Mouse (Mus musculus): ENCODE data around the gene Rcc1l. TPM values are rescaled to one million over a fixed set of nuclear protein-coding genes. Genes with fewer than 3 reads are reported as not detected.
A peak's percentile ranks its signal among the peaks of the same experiment; 100 is the strongest.

Gene Rcc1l
- 23.3 and 23.8 TPM in 2 replicates for polyA plus RNA-seq (2014; fragmentation: Nextera tagmentation; extraction: Ambion mirVana)

DNA sequence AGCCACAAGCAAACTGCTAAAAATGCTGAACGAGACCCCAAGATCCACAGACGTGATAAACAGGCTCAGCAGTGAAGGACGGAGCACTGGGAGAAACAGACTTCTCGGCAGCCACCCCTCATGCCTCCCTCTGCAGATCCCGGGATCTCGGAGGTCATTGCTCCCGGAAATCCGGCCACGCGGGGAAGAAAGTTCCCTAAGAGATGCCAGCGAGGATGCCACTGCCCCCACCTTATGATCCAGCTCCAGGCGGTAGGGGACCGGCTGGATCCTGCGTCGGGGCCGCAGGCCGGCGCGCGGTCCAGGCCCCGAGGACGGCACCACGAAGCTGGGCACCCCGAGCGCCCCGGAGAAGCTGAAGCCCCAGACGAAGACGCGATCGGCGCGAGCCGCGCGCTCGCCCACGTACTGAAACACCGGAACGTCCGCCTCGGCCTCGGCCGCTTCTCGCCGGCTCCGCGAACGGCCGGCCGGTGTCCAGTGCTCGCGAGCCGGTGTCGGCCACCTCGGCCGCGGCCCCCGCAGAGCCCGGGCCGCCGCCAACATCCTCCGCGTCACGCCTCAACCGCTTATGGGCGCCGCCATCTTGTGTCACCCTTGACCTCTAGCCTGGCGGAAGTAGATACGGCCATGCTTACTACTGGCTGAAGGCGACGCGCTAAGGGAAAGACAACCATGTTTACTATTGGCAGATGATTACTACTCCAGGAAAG lies at the start of gene Rcc1l:
Gene Rcc1l, minus strand, starts transcription at position 606 of the 713 bp plus-strand sequence.
- Histone ChIP-seq H3K27ac (ENCODE audit: low read length) (peak within 1 kb of the TSS; percentile 83), H3K4me1 (ENCODE audit: control insufficient read depth, insufficient read depth, low read length) (peaks cover 8% of the 10 kb centered on the region; the same call in 1 of the 2 replicates), H3K9me3 (ENCODE audit: control insufficient read depth, low read depth, low read length) (no peaks in the 10 kb centered on the region), H3K27me3 (ENCODE audit: control insufficient read depth, insufficient read depth, low read length) (no peaks in the 10 kb centered on the region), H3K36me3 (ENCODE audit: control insufficient read depth, insufficient read depth, low read length) (no peaks in the 10 kb centered on the region; the same call in 1 of the 2 replicates), H3K4me2 (replicated peaks; ENCODE audit: low read depth, low read length) (peak within 1 kb of the TSS; percentile 83), H3K9ac (replicated peaks; ENCODE audit: low read depth, low read length) (peak within 1 kb of the TSS; percentile 74), H3K4me3 (ENCODE audit: low read depth, low read length) (peak within 1 kb of the TSS; percentile 94)
- ATAC-seq (ENCODE audit: insufficient number of reproducible peaks, insufficient read depth, low FRiP score, low read depth), result peak; percentile 79
- under 1% methylated on average over 72 of the region's 72 CpGs for WGBS

DNA sequence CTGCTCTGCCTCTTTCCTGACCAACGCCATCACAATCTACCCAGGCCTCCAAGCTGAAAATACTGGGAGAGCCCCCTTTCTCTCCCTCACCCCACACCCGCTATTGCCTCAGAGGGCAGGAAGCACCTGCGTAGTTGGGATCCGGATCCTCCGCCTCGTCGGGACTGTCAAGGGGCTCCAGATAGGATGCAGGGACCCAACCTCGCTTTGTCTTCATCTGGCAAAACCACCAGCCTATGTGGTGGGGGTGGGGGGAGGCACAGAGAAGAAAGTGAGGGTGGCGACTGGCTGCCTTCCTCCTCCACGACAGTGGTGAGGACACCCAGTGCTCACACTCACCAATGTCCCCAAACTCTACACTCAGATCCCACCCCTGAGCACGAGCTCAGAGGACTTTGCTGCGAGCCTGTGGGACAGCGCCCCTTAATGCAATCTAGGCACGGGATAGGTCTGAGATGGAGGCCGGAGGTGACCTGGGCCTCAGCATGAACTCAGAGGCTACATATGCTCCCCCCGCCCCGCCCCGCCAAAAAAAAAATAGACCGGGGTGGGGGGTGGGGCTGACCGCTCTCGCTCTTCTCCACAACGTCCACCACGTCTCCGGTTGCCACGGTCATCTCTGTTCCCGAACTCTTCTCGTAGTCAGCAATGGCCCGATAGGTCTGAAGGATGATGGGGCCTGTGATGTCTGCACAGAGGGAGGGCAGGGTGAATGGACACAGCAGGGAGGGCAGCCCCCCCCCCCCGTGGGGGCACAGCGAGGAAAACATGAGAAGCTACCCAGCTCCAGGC lies 48.7 kb upstream of the Rcc1l start:
- no peak for ATAC-seq (ENCODE audit: insufficient number of reproducible peaks, insufficient read depth, low FRiP score, low read depth)
- 80% methylated on average over 30 of the region's 30 CpGs for WGBS
- H3K9ac ChIP-seq (replicated peaks; ENCODE audit: low read depth, low read length), result no peak overlapping the region

DNA sequence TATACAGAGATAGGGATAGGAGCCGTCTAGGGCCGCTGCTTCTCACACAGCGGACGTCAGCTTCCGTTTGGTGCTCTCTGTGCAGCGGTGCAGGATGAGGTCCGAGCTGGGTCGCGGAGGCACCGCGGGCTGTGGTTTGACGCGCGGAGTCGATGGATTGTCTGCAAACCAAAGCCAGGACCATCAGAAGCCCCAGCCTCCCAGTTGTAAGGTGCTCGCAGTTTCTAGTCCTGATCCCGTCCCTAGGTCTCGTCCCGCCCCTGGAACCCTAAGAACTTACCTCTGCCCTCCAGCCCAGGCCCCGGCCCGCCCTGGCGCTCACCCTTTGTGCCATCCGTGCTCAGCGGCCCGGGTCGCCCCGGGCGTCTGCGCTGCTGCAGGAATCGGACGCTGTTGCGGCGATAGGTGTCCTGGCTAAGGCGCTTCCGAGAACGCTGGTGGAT lies 45.2 kb upstream of the Rcc1l start:
- peak overlapping the region; percentile 29 for H3K4me3 ChIP-seq (ENCODE audit: low read depth, low read length)
- H3K27ac ChIP-seq (ENCODE audit: low read length), result no peak overlapping the region
- 3% methylated on average over 36 of the region's 36 CpGs for WGBS
- H3K4me2 ChIP-seq (replicated peaks; ENCODE audit: low read depth, low read length), result peak overlapping the region; percentile 54
- no peaks in the 10 kb centered on the region for H3K36me3 ChIP-seq (ENCODE audit: control insufficient read depth, insufficient read depth, low read length)
- peaks cover 15% of the 10 kb centered on the region for H3K4me1 ChIP-seq (ENCODE audit: control insufficient read depth, insufficient read depth, low read length)
- no peak; the same call in 1 of the 2 replicates for ATAC-seq (ENCODE audit: insufficient number of reproducible peaks, insufficient read depth, low FRiP score, low read depth)
- no peak overlapping the region for H3K9ac ChIP-seq (replicated peaks; ENCODE audit: low read depth, low read length)
- no peaks in the 10 kb centered on the region for H3K27me3 ChIP-seq (ENCODE audit: control insufficient read depth, insufficient read depth, low read length)
- H3K9me3 ChIP-seq (ENCODE audit: control insufficient read depth, low read depth, low read length), result no peaks in the 10 kb centered on the region

More for the DNA sequence above, 48.7 kb upstream of the Rcc1l start:
- peaks cover 17% of the 10 kb centered on the region for H3K4me1 ChIP-seq (ENCODE audit: control insufficient read depth, insufficient read depth, low read length)
- no peak overlapping the region for H3K4me2 ChIP-seq (replicated peaks; ENCODE audit: low read depth, low read length)
- H3K27ac ChIP-seq (ENCODE audit: low read length), result no peak overlapping the region
- H3K9me3 ChIP-seq (ENCODE audit: control insufficient read depth, low read depth, low read length), result no peaks in the 10 kb centered on the region
- H3K36me3 ChIP-seq (ENCODE audit: control insufficient read depth, insufficient read depth, low read length), result no peaks in the 10 kb centered on the region
- no peaks in the 10 kb centered on the region for H3K27me3 ChIP-seq (ENCODE audit: control insufficient read depth, insufficient read depth, low read length)
- no peak overlapping the region for H3K4me3 ChIP-seq (ENCODE audit: low read depth, low read length)

DNA sequence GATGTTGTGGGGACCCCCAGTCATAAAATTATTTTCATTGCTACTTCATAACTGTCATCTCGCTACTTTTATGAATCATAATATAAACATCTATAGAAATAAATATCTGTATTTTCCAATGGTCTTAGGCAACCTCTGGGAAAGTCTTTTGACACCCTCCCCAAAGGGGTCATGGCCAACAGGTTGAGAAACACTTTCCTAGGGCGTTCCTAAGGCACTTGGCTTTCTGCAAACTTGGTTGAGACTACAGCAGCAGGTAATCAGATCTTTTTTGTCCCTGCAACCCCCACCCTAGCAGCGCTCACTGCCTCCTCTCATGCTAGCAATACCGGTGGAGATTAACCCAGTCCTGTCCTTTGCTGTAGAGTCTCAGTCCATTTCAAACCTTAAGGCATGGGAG lies 44.7 kb upstream of the Rcc1l start:
- Histone ChIP-seq H3K9ac (replicated peaks; ENCODE audit: low read depth, low read length) (no peak overlapping the region), H3K27ac (ENCODE audit: low read length) (no peak overlapping the region), H3K4me1 (ENCODE audit: control insufficient read depth, insufficient read depth, low read length) (peaks cover 11% of the 10 kb centered on the region), H3K27me3 (ENCODE audit: control insufficient read depth, insufficient read depth, low read length) (no peaks in the 10 kb centered on the region), H3K4me2 (replicated peaks; ENCODE audit: low read depth, low read length) (peak overlapping the region; percentile 54), H3K36me3 (ENCODE audit: control insufficient read depth, insufficient read depth, low read length) (no peaks in the 10 kb centered on the region), H3K9me3 (ENCODE audit: control insufficient read depth, low read depth, low read length) (no peaks in the 10 kb centered on the region), H3K4me3 (ENCODE audit: low read depth, low read length) (peak overlapping the region; percentile 29; the same call in 1 of the 2 replicates)
- ATAC-seq (ENCODE audit: insufficient number of reproducible peaks, insufficient read depth, low FRiP score, low read depth), result no peak
- 36% methylated on average over 4 of the region's 4 CpGs for WGBS

DNA sequence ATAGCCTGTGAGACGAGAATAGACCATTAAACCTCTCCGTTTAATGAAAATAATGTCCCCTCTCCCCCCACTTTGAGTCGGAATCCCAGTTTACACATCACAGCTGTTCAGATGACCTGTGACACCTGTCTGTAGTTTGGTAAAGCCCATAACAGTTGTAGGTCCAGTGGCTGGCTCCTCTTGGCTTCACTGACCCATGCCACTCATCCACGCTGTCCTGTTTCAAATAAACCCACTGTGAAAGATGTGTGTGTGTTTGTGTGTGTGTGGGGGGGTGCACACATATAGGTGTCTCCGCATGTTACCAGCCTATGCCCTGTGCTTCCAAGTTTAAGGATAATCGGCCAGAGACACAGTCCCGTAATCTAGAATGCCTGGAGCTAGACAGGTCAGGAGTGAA lies 41.3 kb upstream of the Rcc1l start:
- H3K4me2 ChIP-seq (replicated peaks; ENCODE audit: low read depth, low read length), result no peak overlapping the region
- H3K27ac ChIP-seq (ENCODE audit: low read length), result no peak overlapping the region
- ATAC-seq (ENCODE audit: insufficient number of reproducible peaks, insufficient read depth, low FRiP score, low read depth), result no peak
- no peak overlapping the region for H3K4me3 ChIP-seq (ENCODE audit: low read depth, low read length)
- H3K9me3 ChIP-seq (ENCODE audit: control insufficient read depth, low read depth, low read length), result no peaks in the 10 kb centered on the region
- no peaks in the 10 kb centered on the region for H3K27me3 ChIP-seq (ENCODE audit: control insufficient read depth, insufficient read depth, low read length)
- WGBS, result 72% methylated on average over 7 of the region's 7 CpGs
- peaks cover 11% of the 10 kb centered on the region; the same call in 1 of the 2 replicates for H3K4me1 ChIP-seq (ENCODE audit: control insufficient read depth, insufficient read depth, low read length)
- no peak overlapping the region for H3K9ac ChIP-seq (replicated peaks; ENCODE audit: low read depth, low read length)
- H3K36me3 ChIP-seq (ENCODE audit: control insufficient read depth, insufficient read depth, low read length), result peaks cover 4% of the 10 kb centered on the region; the same call in 1 of the 2 replicates

DNA sequence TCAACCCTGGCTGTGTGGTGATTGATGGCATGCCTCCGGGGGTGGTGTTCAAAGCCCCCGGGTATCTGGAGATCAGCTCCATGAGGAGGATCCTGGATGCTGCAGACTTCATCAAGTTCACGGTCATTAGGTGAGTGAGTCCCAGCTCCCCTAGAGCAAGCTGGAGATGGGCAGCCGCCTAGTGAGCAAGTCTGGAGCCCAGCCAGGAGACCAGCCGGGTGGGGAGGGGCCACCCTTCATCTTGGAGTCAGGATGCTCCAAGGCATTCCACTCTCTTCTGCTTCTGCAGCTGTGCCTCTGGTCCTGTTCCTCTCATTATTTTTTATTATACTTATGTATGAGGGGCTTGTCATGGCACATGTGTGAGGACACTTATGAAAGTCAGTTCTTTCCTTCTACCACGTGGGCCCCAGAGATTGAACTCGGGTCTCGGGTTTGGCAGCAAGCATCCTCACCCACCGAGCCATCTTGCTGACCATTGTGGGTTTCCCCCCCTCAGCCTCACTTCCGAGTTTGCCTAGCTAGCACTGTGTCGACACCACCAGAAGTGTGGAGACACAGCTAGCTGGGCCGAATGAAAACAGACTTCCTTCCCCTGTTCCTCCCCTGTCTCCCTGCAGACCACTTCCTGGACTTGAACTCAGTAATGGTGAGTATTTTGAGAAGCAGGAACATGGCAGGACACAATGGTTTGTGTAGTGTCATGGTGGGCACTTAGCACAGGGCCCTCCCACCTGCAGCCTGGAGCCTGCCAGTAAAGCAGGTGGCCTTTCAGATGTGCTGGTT lies 37.6 kb upstream of the Rcc1l start:
- 54% methylated on average over 12 of the region's 12 CpGs for WGBS
- H3K9ac ChIP-seq (replicated peaks; ENCODE audit: low read depth, low read length), result no peak overlapping the region
- ATAC-seq (ENCODE audit: insufficient number of reproducible peaks, insufficient read depth, low FRiP score, low read depth), result no peak

DNA sequence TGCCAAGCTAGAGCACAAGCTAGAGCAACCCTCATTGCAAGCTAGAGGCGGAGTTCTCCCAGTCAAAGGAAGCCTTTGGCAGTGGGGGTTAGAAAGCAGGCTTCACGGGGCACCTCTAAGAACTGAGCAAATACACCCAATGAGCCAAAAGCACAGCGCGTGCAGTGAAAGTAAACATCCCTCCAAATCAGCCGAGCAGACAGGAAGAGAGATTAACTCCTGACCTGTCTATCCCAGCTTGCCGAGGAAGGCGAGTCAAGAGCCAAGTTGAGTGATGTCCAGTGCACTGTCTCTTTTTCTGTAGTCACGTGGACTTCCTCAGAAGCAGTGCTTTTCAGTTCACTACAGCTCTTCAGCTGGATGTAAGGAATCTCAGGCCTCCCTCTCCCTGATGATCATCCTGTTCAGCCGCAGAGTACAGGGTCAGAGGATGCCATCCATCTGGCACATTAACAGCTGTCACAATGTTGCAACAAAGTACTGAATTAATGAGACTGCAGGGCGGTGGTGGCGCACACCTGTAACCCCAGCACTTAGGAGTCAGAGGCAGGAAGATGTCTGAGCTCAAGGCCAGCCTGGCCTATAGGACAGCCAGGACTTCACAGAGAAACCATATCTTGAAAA lies 33.5 kb upstream of the Rcc1l start:
- peaks cover 4% of the 10 kb centered on the region; the same call in 1 of the 2 replicates for H3K36me3 ChIP-seq (ENCODE audit: control insufficient read depth, insufficient read depth, low read length)
- WGBS, result 12% methylated on average over 11 of the region's 11 CpGs
- ATAC-seq (ENCODE audit: insufficient number of reproducible peaks, insufficient read depth, low FRiP score, low read depth), result peak; percentile 51; the same call in 1 of the 2 replicates
- H3K4me3 ChIP-seq (ENCODE audit: low read depth, low read length), result no peak overlapping the region
- no peak overlapping the region for H3K4me2 ChIP-seq (replicated peaks; ENCODE audit: low read depth, low read length)
- H3K9ac ChIP-seq (replicated peaks; ENCODE audit: low read depth, low read length), result no peak overlapping the region
- peaks cover 11% of the 10 kb centered on the region; the same call in 1 of the 2 replicates for H3K4me1 ChIP-seq (ENCODE audit: control insufficient read depth, insufficient read depth, low read length)
- H3K27ac ChIP-seq (ENCODE audit: low read length), result no peak overlapping the region
- no peaks in the 10 kb centered on the region for H3K9me3 ChIP-seq (ENCODE audit: control insufficient read depth, low read depth, low read length)
- no peaks in the 10 kb centered on the region for H3K27me3 ChIP-seq (ENCODE audit: control insufficient read depth, insufficient read depth, low read length)

More for the DNA sequence above, 37.6 kb upstream of the Rcc1l start:
- no peak overlapping the region for H3K27ac ChIP-seq (ENCODE audit: low read length)
- no peak overlapping the region for H3K4me2 ChIP-seq (replicated peaks; ENCODE audit: low read depth, low read length)
- peaks cover 4% of the 10 kb centered on the region; the same call in 1 of the 2 replicates for H3K36me3 ChIP-seq (ENCODE audit: control insufficient read depth, insufficient read depth, low read length)
- no peak overlapping the region for H3K4me3 ChIP-seq (ENCODE audit: low read depth, low read length)
- H3K9me3 ChIP-seq (ENCODE audit: control insufficient read depth, low read depth, low read length), result no peaks in the 10 kb centered on the region
- H3K4me1 ChIP-seq (ENCODE audit: control insufficient read depth, insufficient read depth, low read length), result peaks cover 9% of the 10 kb centered on the region; the same call in 1 of the 2 replicates
- H3K27me3 ChIP-seq (ENCODE audit: control insufficient read depth, insufficient read depth, low read length), result no peaks in the 10 kb centered on the region

All from stomach, embryonic 14.5 days (tissue).